Mouse (Mus musculus) limb, embryonic 14.5 days (tissue): Measurements from ENCODE around the gene Odf3l1. TPM values are rescaled to one million over a fixed set of nuclear protein-coding genes. Genes with fewer than 3 reads are reported as not detected.

Experiments
- ATAC-seq: fragments of 200-750 bp; cut with Nextera tagmentation; 2 replicates; pipeline ENCODE4 v1.8.0; 2017; ENCODE audit warnings: low read depth, moderate number of reproducible peaks, moderate TSS enrichment; ENCODE audit not compliant: low FRiP score
- DNase-seq: peaks from one replicate; pipeline ENCODE4 v3.0.0-alpha.2; 2015; ENCODE audit warnings: low spot score
- H3K27ac ChIP-seq: fragments of 300-500 bp; sonication (generic); replicated peaks from 2 replicates; pipeline ENCODE4 v1.5.1; 2014; ENCODE audit warnings: low read depth, mild to moderate bottlenecking, low read length, moderate library complexity, mixed read lengths
- H3K27me3 ChIP-seq: fragments of 300-500 bp; sonication (generic); 2 replicates; pipeline ENCODE4 v1.6.1; 2014; ENCODE audit warnings: low read length, mixed read lengths; ENCODE audit not compliant: control insufficient read depth, insufficient read depth
- H3K36me3 ChIP-seq: fragments of 300-500 bp; sonication (generic); 2 replicates; pipeline ENCODE4 v1.6.1; 2014; ENCODE audit warnings: mild to moderate bottlenecking, low read length, moderate library complexity, mixed read lengths; ENCODE audit not compliant: control insufficient read depth, insufficient read depth
- H3K4me1 ChIP-seq: fragments of 300-500 bp; sonication (generic); 2 replicates; pipeline ENCODE4 v1.6.1; 2014; ENCODE audit warnings: antibody characterized with exemption, low read length, mixed read lengths; ENCODE audit not compliant: control insufficient read depth, insufficient read depth
- H3K4me2 ChIP-seq: fragments of 300-500 bp; sonication (generic); replicated peaks from 2 replicates; pipeline ENCODE4 v1.6.1; 2014; ENCODE audit warnings: low read depth, mild to moderate bottlenecking, low read length, moderate library complexity; ENCODE audit not compliant: severe bottlenecking
- H3K4me3 ChIP-seq: fragments of 300-500 bp; sonication (generic); replicated peaks from 2 replicates; pipeline ENCODE4 v1.5.1; 2014; ENCODE audit warnings: low read length
- H3K9ac ChIP-seq: fragments of 300-500 bp; sonication (generic); 2 replicates; pipeline ENCODE4 v1.6.1; 2014; ENCODE audit warnings: mild to moderate bottlenecking, low read depth, low read length, moderate library complexity; ENCODE audit not compliant: severe bottlenecking
- H3K9me3 ChIP-seq: fragments of 300-500 bp; sonication (generic); 2 replicates; pipeline ENCODE4 v1.6.1; 2016; ENCODE audit warnings: low read length; ENCODE audit not compliant: control insufficient read depth
- POLR2A ChIP-seq: fragments of 200-500 bp; IDR thresholded peaks from 2 replicates; pipeline ENCODE4 v1.8.0; 2012; ENCODE audit warnings: inconsistent platforms, mild to moderate bottlenecking, moderate library complexity, borderline replicate concordance; ENCODE audit not compliant: insufficient read depth, insufficient read length; ENCODE audit errors: extremely low read depth
- WGBS: fragments of 180-500 bp; shearing (Covaris S2); extraction: QIAGEN DNeasy Blood & Tissue Kit; methylation state at CpG from one replicate; pipeline ENCODE4 v1.1.7; 2014; 5-methylcytosine and 5-hydroxymethylcytosine counted together
- polyA plus RNA-seq, 2 experiments: library from polyadenylated mRNA; depleted of rRNA in 1 of 2; stranded (reverse) in 1 of 2; unstranded in 1 of 2; fragments of >200 nt; fragmentation: Nextera tagmentation in 1 of 2; extraction: Ambion mirVana in 1 of 2; gene quantifications; 2 replicates each; pipeline versions ENCODE4 v1.2.1 to v1.2.3; 2012 to 2014

The Odf3l1 gene
- polyA plus RNA-seq, 2 experiments, result 1.7 to 2.6 TPM

DNA sequence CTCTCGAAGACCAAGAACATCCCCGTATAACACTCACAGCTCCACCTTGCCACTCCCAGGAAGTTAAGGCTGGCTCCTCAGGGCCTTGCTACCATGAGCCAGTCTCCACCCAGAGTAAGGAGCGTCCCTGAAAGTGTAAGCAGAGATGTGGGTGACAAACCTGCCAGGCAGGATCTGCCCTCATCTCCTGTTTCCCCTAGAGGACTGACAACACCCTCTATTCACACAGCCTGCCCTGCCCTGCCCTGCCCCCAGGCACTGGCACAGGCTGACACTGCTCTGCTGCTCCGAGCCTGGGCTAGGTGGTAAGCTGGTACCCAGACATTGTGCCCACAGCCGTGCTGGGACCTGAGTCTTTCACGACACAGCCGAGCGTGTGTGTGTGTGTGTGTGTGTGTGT is 36.7 kb upstream of the Odf3l1 start:
- no peak for DNase-seq
- no peak overlapping the region for H3K4me2 ChIP-seq
- no peak overlapping the region for H3K27ac ChIP-seq
- H3K4me1 ChIP-seq, result peaks cover 4% of the 10 kb centered on the region; the same call in 1 of the 2 replicates
- no peaks in the 10 kb centered on the region; the same call in 1 of the 2 replicates for H3K36me3 ChIP-seq
- no peak for ATAC-seq
- WGBS, result 52% methylated on average over 8 of the region's 8 CpGs
- H3K9ac ChIP-seq, result no peak overlapping the region
- no peaks in the 10 kb centered on the region for H3K27me3 ChIP-seq
- no peak for TF ChIP-seq POLR2A
- no peaks in the 10 kb centered on the region for H3K9me3 ChIP-seq
- H3K4me3 ChIP-seq, result no peak overlapping the region

DNA sequence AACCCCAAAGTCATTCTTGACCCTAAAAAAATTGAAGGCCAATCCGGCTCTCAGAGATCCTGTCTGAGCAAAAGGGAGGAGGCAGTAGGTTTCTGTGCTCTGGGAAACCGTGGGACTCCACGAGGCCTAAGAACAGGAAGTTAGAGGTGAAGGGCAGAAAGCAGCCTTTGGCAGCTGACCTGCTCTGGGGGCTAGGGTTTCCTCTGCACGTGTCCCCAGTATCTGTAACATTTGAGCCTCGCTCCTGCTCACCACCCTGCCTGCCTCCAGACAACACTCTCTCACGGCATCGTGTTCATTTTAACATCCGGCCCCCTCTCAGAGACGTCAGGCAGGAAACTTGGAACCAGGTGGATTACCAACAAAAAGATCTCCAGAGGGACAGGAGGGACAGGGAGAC is 36.1 kb upstream of the Odf3l1 start:
- 35% methylated on average over 9 of the region's 9 CpGs for WGBS
- Histone ChIP-seq H3K36me3 (no peaks in the 10 kb centered on the region; the same call in 1 of the 2 replicates), H3K27ac (no peak overlapping the region), H3K9me3 (no peaks in the 10 kb centered on the region), H3K4me2 (no peak overlapping the region), H3K9ac (no peak overlapping the region), H3K27me3 (no peaks in the 10 kb centered on the region), H3K4me1 (peaks cover 4% of the 10 kb centered on the region; the same call in 1 of the 2 replicates), H3K4me3 (no peak overlapping the region)
- no peak for ATAC-seq
- no peak for DNase-seq
- no peak for TF ChIP-seq POLR2A

DNA sequence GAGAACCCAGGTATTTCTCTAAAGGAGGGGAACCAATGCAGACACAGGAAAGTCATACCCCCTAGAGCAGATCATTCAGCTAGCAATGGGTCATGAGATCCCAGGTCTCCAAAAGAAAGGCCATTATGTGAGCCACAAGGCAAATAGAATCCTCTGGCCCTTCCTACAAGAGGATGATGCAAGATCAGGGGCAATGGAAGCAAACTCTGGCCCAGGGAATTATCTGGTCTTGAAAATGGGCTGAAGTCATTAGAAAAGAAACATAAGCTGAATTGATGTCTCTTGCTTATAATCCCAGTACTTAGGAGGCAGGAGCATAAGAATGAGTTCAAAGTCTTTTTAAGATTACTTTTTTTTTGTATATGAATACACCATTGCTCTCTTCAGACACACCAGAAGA is 35.6 kb upstream of the Odf3l1 start:
- H3K36me3 ChIP-seq, result no peaks in the 10 kb centered on the region; the same call in 1 of the 2 replicates
- no peak overlapping the region for H3K9ac ChIP-seq
- no peaks in the 10 kb centered on the region for H3K27me3 ChIP-seq
- no peak overlapping the region for H3K27ac ChIP-seq
- DNase-seq, result no peak
- H3K4me3 ChIP-seq, result no peak overlapping the region
- TF ChIP-seq POLR2A, result no peak
- no peak overlapping the region for H3K4me2 ChIP-seq
- peaks cover 4% of the 10 kb centered on the region; the same call in 1 of the 2 replicates for H3K4me1 ChIP-seq
- no peak for ATAC-seq
- no peaks in the 10 kb centered on the region for H3K9me3 ChIP-seq

- Histone ChIP-seq H3K27ac (no peak overlapping the region), H3K4me2 (no peak overlapping the region), H3K9ac (no peak overlapping the region), H3K9me3 (no peaks in the 10 kb centered on the region), H3K4me3 (no peak overlapping the region), H3K36me3 (peaks cover 6% of the 10 kb centered on the region), H3K27me3 (no peaks in the 10 kb centered on the region), H3K4me1 (peaks cover 4% of the 10 kb centered on the region; the same call in 1 of the 2 replicates)
- TF ChIP-seq POLR2A, result no peak
- ATAC-seq (no peak), DNase-seq (no peak)
- 61% methylated on average over 11 of the region's 11 CpGs for WGBS
Measured at GRCm38 (mm10) chr9:56899409-56899808, 34.9 kb upstream of the Odf3l1 start.

- ATAC-seq (no peak), DNase-seq (no peak)
- Histone ChIP-seq H3K4me1 (peaks cover 4% of the 10 kb centered on the region; the same call in 1 of the 2 replicates), H3K4me3 (no peak overlapping the region), H3K4me2 (no peak overlapping the region), H3K27me3 (no peaks in the 10 kb centered on the region), H3K9ac (no peak overlapping the region), H3K36me3 (peaks cover 29% of the 10 kb centered on the region), H3K27ac (no peak overlapping the region), H3K9me3 (no peaks in the 10 kb centered on the region)
- no peak for TF ChIP-seq POLR2A
- WGBS, result 85% methylated on average over 12 of the region's 12 CpGs
Measured at GRCm38 (mm10) chr9:56896779-56897178, 32.3 kb upstream of the Odf3l1 start.

GRCm38 (mm10) chr9:56894006-56894405 is 29.5 kb upstream of the Odf3l1 start:
- no peak overlapping the region for H3K9ac ChIP-seq
- DNase-seq, result no peak

More at GRCm38 (mm10) chr9:56894006-56894405, 29.5 kb upstream of the Odf3l1 start:
- peaks cover 48% of the 10 kb centered on the region for H3K36me3 ChIP-seq
- H3K4me2 ChIP-seq, result no peak overlapping the region
- WGBS, result 11% methylated on average over 3 of the region's 3 CpGs
- ATAC-seq, result no peak
- H3K4me1 ChIP-seq, result peaks cover 2% of the 10 kb centered on the region; the same call in 1 of the 2 replicates
- H3K9me3 ChIP-seq, result no peaks in the 10 kb centered on the region
- no peak overlapping the region for H3K4me3 ChIP-seq
- no peak for TF ChIP-seq POLR2A
- H3K27me3 ChIP-seq, result no peaks in the 10 kb centered on the region
- H3K27ac ChIP-seq, result no peak overlapping the region
